Mouse (Mus musculus) liver, embryonic 12.5 days (tissue): ENCODE results near the gene Casz1. TPM values are rescaled to one million over a fixed set of nuclear protein-coding genes. Genes with fewer than 3 reads are reported as not detected.

Experiments used
- ATAC-seq: fragments of 200-750 bp; cut with Nextera tagmentation; 2 replicates; pipeline ENCODE4 v1.8.0; 2017; ENCODE audit warnings: moderate number of reproducible peaks, mild to moderate bottlenecking, moderate library complexity
- H3K27ac ChIP-seq: fragments of 300-500 bp; sonication (generic); 2 replicates; pipeline ENCODE4 v1.5.1; 2016; ENCODE audit warnings: mild to moderate bottlenecking
- H3K27me3 ChIP-seq: fragments of 300-500 bp; sonication (generic); replicated peaks from 2 replicates; pipeline ENCODE4 v1.6.1; 2016; ENCODE audit warnings: mild to moderate bottlenecking, moderate library complexity
- H3K36me3 ChIP-seq: fragments of 300-500 bp; sonication (generic); 2 replicates; pipeline ENCODE4 v1.6.1; 2016; ENCODE audit warnings: mild to moderate bottlenecking, moderate library complexity
- H3K4me1 ChIP-seq: fragments of 300-500 bp; sonication (generic); 2 replicates; pipeline ENCODE4 v1.6.1; 2016
- H3K4me2 ChIP-seq: fragments of 300-500 bp; sonication (generic); 2 replicates; pipeline ENCODE4 v1.6.1; 2016; ENCODE audit warnings: mild to moderate bottlenecking, moderate library complexity
- H3K4me3 ChIP-seq: fragments of 300-500 bp; sonication (generic); 2 replicates; pipeline ENCODE4 v1.5.1; 2016; ENCODE audit warnings: mild to moderate bottlenecking, moderate library complexity
- H3K9ac ChIP-seq: fragments of 300-500 bp; sonication (generic); 2 replicates; pipeline ENCODE4 v1.6.1; 2016; ENCODE audit warnings: mild to moderate bottlenecking, moderate library complexity
- H3K9me3 ChIP-seq: fragments of 300-500 bp; sonication (generic); replicated peaks from 2 replicates; pipeline ENCODE4 v1.6.1; 2016; ENCODE audit warnings: mild to moderate bottlenecking, moderate library complexity
- WGBS: fragments of 180-500 bp; shearing (Covaris S2); methylation state at CpG from one replicate; pipeline ENCODE4 v1.1.7; 2016; ENCODE audit not compliant: insufficient replicate concordance; 5-methylcytosine and 5-hydroxymethylcytosine counted together
- polyA plus RNA-seq: library from polyadenylated mRNA; unstranded; fragments of >200 nt; fragmentation: Nextera tagmentation; extraction: Ambion mirVana; gene quantifications from 2 replicates; pipeline ENCODE4 v1.2.1, GENCODE M21; 2016

The Casz1 gene
- polyA plus RNA-seq, 1 experiment from 2014 or later: 0.50 TPM

GRCm38 (mm10) chr4:148936727-148937126, 132.5 kb downstream of the Casz1 start:
- H3K9me3 ChIP-seq: no peaks in the 10 kb centered on the region
- H3K4me1 ChIP-seq: peaks cover 24% of the 10 kb centered on the region
- no peak overlapping the region for H3K9ac ChIP-seq
- ATAC-seq: no peak
- WGBS: 79% methylated on average over 12 of the region's 12 CpGs
- no peak overlapping the region for H3K27ac ChIP-seq
- H3K4me2 ChIP-seq: no peak overlapping the region
- H3K27me3 ChIP-seq: peaks cover 9% of the 10 kb centered on the region; the same call in 1 of the 2 replicates
- H3K4me3 ChIP-seq: no peak overlapping the region
- H3K36me3 ChIP-seq: no peaks in the 10 kb centered on the region

DNA sequence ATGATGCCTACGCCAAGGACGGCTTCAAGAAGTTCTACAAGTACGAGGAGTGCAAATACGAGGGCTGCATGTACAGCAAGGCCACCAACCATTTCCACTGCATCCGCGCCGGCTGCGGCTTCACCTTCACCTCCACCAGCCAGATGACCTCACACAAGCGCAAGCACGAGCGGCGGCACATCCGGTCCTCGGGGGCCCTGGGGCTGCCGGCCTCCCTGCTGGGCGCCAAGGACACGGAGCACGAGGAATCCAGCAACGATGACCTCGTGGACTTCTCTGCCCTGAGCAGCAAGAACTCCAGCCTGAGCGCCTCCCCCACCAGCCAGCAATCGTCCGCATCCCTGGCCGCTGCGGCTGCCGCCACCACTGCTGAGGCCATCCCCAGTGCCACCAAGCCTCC, 134.3 kb downstream of the Casz1 start:
- Histone ChIP-seq H3K36me3 (no peaks in the 10 kb centered on the region), H3K4me3 (no peak overlapping the region), H3K27ac (no peak overlapping the region), H3K27me3 (peaks cover 24% of the 10 kb centered on the region), H3K4me1 (peaks cover 24% of the 10 kb centered on the region), H3K9ac (no peak overlapping the region), H3K9me3 (no peaks in the 10 kb centered on the region), H3K4me2 (no peak overlapping the region)
- 73% methylated on average over 26 of the region's 26 CpGs for WGBS
- no peak for ATAC-seq

DNA sequence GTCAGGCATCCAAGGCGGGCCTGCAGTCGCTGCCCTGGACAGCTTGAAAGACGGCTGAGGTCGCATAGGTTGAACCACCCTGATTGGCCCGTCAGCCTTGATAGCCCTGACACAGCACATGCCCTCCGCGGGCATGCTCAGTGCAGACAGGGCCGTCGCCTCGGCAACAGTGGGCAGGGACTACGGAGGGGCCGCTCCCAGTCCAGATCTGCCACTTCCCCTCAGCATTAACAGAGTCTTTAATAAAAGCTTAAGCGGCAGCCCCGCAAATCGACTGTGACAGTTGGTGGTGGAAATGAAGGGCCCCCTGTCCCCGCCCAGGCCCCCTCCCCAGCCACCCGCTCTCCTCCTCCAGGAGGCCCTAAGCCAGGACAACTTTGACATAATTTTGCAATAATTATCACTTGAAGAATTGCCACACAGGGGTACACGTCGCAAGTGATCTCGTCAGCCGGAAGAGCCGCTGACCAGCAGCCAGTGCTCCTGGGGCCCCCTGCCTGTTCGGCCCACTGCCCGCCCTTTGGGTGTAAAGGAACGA, 136.5 kb downstream of the Casz1 start:
- 6% methylated on average over 25 of the region's 25 CpGs for WGBS
- peaks cover 17% of the 10 kb centered on the region for H3K4me1 ChIP-seq
- peaks cover 32% of the 10 kb centered on the region for H3K27me3 ChIP-seq
- H3K4me2 ChIP-seq: peak overlapping the region; percentile 59
- H3K4me3 ChIP-seq: 0 out of 2 replicates have a peak overlapping the region, but pooled peaks have one; percentile 8
- peak overlapping the region; percentile 45; the same call in 1 of the 2 replicates for H3K27ac ChIP-seq
- no peaks in the 10 kb centered on the region for H3K36me3 ChIP-seq
- H3K9ac ChIP-seq: no peak overlapping the region
- H3K9me3 ChIP-seq: no peaks in the 10 kb centered on the region
- peak; percentile 83 for ATAC-seq

GRCm38 (mm10) chr4:148941321-148941720, 137.1 kb downstream of the Casz1 start:
- Histone ChIP-seq H3K4me1 (peaks cover 16% of the 10 kb centered on the region), H3K4me3 (no peak overlapping the region), H3K27me3 (peaks cover 32% of the 10 kb centered on the region), H3K4me2 (peak overlapping the region; percentile 59), H3K9me3 (no peaks in the 10 kb centered on the region), H3K27ac (peak overlapping the region; percentile 45; the same call in 1 of the 2 replicates), H3K36me3 (no peaks in the 10 kb centered on the region), H3K9ac (no peak overlapping the region)
- no peak for ATAC-seq
- 50% methylated on average over 11 of the region's 11 CpGs for WGBS

DNA sequence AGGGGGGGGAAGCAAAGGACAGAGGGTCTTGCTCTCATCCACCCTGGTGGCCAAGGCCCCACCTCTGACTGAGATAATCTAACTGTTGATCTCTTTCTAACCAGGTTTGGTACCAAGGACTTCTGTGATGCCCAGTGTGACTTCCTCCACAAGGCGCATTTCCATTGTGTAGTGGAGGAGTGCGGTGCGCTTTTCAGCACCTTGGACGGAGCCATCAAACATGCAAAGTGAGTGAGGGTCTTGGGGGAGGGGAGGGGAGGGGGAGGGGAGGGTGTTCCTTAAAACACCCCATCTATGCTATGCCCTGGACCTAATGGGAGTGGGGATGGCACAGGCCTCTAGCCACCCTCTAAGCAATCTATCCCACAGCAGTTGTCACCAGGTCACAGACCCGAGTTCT, 138.9 kb downstream of the Casz1 start:
- H3K27me3 ChIP-seq: peaks cover 34% of the 10 kb centered on the region
- H3K9me3 ChIP-seq: no peaks in the 10 kb centered on the region
- no peak overlapping the region for H3K4me2 ChIP-seq
- no peaks in the 10 kb centered on the region for H3K36me3 ChIP-seq
- no peak overlapping the region for H3K4me3 ChIP-seq
- ATAC-seq: no peak
- no peak overlapping the region for H3K27ac ChIP-seq
- WGBS: 33% methylated on average over 5 of the region's 5 CpGs
- H3K4me1 ChIP-seq: peaks cover 16% of the 10 kb centered on the region
- H3K9ac ChIP-seq: no peak overlapping the region

DNA sequence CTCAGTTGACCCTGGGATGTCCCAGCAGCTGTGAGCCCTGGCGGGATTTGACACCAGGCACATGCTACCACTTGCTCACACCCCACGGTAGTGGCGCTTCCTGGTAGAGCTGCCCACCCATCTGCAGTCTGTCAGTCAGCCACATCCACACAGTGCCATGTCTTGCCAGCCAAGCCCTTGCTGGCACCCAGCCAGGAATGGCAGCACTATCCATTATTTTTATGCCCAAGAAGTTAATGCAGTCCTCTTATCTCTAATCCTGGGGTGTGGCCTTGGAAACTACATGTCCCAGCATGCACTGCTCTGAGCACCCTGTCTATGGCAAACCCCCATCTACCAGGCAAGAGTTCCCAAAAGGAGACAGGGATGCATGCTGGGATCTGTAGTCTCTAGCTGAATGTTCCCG, 141.2 kb downstream of the Casz1 start:
- peaks cover 58% of the 10 kb centered on the region for H3K27me3 ChIP-seq
- H3K9me3 ChIP-seq: no peaks in the 10 kb centered on the region
- H3K4me3 ChIP-seq: no peak overlapping the region
- no peak overlapping the region for H3K27ac ChIP-seq
- no peak for ATAC-seq
- WGBS: 58% methylated on average over 4 of the region's 4 CpGs
- H3K9ac ChIP-seq: no peak overlapping the region
- H3K4me2 ChIP-seq: no peak overlapping the region
- peaks cover 11% of the 10 kb centered on the region for H3K4me1 ChIP-seq
- no peaks in the 10 kb centered on the region for H3K36me3 ChIP-seq

GRCm38 (mm10) chr4:148946071-148946470, 141.8 kb downstream of the Casz1 start:
- Histone ChIP-seq H3K27ac (no peak overlapping the region), H3K4me3 (no peak overlapping the region), H3K4me1 (peaks cover 6% of the 10 kb centered on the region), H3K36me3 (no peaks in the 10 kb centered on the region), H3K9ac (no peak overlapping the region), H3K4me2 (no peak overlapping the region), H3K9me3 (no peaks in the 10 kb centered on the region), H3K27me3 (peaks cover 62% of the 10 kb centered on the region)
- WGBS: 81% methylated on average over 8 of the region's 8 CpGs
- ATAC-seq: no peak

DNA sequence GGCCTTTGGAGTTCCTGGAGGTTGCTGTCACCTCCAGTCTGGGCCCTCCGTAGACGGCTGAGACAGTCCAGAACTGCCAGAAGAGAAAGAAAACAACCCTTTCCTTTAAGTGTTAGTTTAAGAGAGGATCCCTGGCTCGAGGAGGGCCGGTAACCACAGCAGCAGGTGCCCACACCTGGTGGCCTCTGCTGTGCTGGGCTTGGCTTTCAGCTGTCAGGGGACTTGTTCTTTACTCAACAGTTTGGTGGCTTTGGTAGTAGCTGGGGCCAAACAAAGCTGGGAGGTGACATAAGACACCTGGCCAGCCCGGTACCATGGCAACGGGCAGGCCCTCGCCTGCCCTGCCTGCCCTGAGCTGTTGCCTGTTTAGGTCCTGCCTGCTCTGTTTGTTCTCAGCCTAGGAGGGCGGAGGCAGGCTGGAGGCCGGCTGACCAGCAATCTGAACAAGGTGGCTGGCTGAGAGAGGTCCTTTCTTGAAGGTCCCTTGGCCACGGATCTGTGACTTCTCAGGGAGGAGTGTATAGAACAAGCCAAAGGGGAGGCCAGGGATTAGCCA, 143.7 kb downstream of the Casz1 start:
- Histone ChIP-seq H3K36me3 (no peaks in the 10 kb centered on the region), H3K4me2 (no peak overlapping the region), H3K27ac (no peak overlapping the region), H3K27me3 (peaks cover 69% of the 10 kb centered on the region), H3K4me1 (peaks cover 20% of the 10 kb centered on the region), H3K9ac (no peak overlapping the region), H3K9me3 (no peaks in the 10 kb centered on the region), H3K4me3 (no peak overlapping the region)
- no peak; the same call in 1 of the 2 replicates for ATAC-seq
- 58% methylated on average over 10 of the region's 10 CpGs for WGBS

GRCm38 (mm10) chr4:148950487-148950886, 146.3 kb downstream of the Casz1 start:
- 49% methylated on average over 6 of the region's 6 CpGs for WGBS
- no peak overlapping the region for H3K27ac ChIP-seq
- peaks cover 77% of the 10 kb centered on the region for H3K27me3 ChIP-seq
- H3K36me3 ChIP-seq: no peaks in the 10 kb centered on the region
- H3K4me2 ChIP-seq: no peak overlapping the region
- no peak overlapping the region for H3K4me3 ChIP-seq
- peaks cover 20% of the 10 kb centered on the region for H3K4me1 ChIP-seq
- H3K9ac ChIP-seq: no peak overlapping the region
- ATAC-seq: no peak
- H3K9me3 ChIP-seq: no peaks in the 10 kb centered on the region

GRCm38 (mm10) chr4:148950932-148951650, 146.9 kb downstream of the Casz1 start:
- Histone ChIP-seq H3K4me1 (peaks cover 20% of the 10 kb centered on the region), H3K36me3 (no peaks in the 10 kb centered on the region), H3K9me3 (no peaks in the 10 kb centered on the region), H3K27me3 (peaks cover 78% of the 10 kb centered on the region), H3K4me3 (no peak overlapping the region), H3K9ac (no peak overlapping the region), H3K4me2 (no peak overlapping the region), H3K27ac (no peak overlapping the region)
- ATAC-seq: no peak
- WGBS: 40% methylated on average over 25 of the region's 25 CpGs

DNA sequence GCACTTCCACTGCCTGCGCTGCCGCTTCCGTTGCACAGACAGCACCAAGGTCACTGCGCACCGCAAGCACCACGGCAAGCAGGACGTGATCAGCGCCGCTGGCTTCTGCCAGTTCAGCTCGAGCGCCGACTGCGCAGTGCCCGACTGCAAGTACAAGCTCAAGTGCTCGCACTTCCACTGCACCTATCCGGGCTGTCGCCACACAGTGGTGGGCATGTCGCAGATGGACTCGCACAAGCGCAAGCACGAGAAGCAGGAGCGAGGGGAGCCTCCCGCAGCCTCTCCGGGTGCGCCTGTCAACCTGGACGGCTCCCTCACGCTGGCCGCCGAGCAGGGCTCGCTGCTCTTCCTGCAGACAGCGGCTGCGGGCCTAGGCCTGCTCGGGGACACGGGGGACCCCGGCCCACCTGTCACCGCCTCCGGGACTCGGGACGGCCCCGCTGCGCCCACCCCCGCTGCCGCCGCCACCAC, 147.6 kb downstream of the Casz1 start:
- no peaks in the 10 kb centered on the region for H3K9me3 ChIP-seq
- no peak overlapping the region for H3K27ac ChIP-seq
- no peak for ATAC-seq
- peak overlapping the region; percentile 63 for H3K4me2 ChIP-seq
- no peak overlapping the region for H3K9ac ChIP-seq
- H3K4me1 ChIP-seq: peaks cover 20% of the 10 kb centered on the region
- H3K36me3 ChIP-seq: no peaks in the 10 kb centered on the region
- WGBS: 2% methylated on average over 37 of the region's 44 CpGs
- peak overlapping the region; percentile 39 for H3K4me3 ChIP-seq
- H3K27me3 ChIP-seq: peaks cover 78% of the 10 kb centered on the region
